Mouse (Mus musculus) stomach, postnatal 0 days (tissue): ENCODE data around the gene Ssu72.

Experiments used
- CTCF ChIP-seq: IDR thresholded peaks from 2 replicates; pipeline ENCODE4 v1.5.1; 2016; ENCODE audit warnings: antibody characterized with exemption, low read depth, mild to moderate bottlenecking, moderate library complexity
- EP300 ChIP-seq: optimal IDR thresholded peaks from 2 replicates; pipeline ENCODE3; 2016; ENCODE audit warnings: antibody characterized with exemption

DNA sequence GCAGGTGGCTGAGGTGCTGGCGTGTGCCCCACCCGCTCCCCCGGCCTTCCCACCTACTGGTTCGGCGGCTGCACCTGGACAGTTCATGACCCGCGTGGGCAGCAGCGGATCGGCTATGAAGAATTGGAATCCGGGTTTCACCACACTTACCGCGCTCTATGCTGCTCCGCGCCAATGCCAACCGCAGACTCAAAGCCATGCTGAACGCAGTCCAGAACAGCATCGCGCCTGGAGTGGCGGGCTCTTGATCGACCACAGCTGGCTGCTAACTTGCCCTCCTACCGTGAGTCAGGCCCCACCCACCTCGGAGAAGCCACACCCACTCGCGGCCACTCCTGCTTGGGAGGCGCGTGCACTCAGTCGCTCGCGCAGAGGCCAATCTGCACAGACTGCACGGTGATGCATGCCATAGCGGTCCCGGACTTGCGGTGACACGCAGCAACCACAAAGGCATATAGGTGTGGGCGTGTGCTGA is 69.7 kb downstream of the Ssu72 start, which contains the start of gene Vwa1:
- TF ChIP-seq EP300: no peak
- TF ChIP-seq CTCF: peak; percentile 14; the same call in 1 of the 2 replicates
